Mouse (Mus musculus) cerebellum, adult 18-20 months (tissue): ENCODE results near the gene Kcnk16.

Experiments used
- DNase-seq, 2 experiments: peaks; one replicate each; pipeline ENCODE4 v3.0.0; 2021

The Kcnk16 gene

DNA sequence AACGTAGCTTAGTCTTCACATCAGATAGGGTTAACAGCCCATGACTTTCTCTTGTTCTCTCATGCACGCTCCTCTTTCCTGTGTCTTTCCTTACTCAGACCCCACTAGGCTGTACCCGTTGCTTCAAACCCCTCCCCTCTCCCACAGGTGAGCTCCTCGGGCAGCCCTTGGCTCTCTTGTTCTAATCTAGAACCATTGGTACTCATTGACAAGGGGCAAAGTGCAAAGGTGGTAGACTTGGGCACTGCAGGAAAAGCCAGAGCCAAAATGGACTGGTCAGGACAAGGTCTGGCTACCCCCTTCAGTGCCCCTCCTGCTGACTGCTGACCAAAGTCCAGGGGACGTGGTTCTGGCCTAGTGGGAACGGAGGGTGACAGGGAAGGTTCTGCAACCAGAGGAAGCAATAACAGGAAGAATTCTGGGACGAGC, 38.9 kb downstream of the Kcnk16 start:
- no peak for DNase-seq

DNA sequence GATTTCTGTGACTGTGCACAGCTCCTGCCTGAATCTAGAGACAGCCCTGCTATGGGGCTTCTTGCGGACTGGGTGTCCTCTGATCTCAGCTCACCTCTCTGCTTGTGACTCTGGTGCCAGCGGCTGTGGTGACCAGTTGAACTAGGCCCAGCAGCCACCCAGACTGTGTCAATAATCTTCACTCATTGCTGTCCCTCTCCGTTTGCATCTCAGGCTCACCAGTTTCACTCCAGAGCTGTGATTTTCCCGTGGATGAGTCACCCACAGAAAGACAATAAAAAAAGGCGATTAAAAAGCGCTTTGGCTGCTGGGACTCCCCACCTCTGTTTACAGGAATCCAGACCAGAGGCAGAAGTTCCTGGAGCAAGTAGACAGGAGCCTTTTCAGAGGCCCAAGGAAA, 39.6 kb downstream of the Kcnk16 start:
- no peak for DNase-seq

- no peak for DNase-seq
Measured at GRCm38 (mm10) chr14:20228336-20228735, 40.7 kb downstream of the Kcnk16 start.

- DNase-seq: no peak
Measured at GRCm38 (mm10) chr14:20226982-20227381, 42.0 kb downstream of the Kcnk16 start.

DNA sequence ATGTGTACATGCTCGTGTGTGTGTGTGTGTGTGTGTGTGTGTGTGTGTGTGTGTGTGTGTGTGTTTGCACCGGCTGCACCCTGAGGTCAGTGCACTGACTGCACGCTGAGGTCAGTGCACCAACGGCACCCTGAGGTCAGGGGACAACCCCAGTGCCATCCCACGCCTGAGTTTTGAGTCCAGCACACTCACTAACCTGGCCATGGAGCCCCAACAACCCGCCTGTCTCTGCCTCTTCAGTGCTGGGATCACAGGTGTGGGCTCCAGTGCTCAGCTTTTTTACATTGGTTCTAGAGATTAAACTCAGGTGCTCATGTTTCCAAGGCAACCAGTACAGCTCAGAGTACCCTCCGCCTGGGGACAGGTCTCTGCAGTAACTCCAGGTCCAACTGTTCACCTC, 42.5 kb downstream of the Kcnk16 start:
- no peak for DNase-seq

DNA sequence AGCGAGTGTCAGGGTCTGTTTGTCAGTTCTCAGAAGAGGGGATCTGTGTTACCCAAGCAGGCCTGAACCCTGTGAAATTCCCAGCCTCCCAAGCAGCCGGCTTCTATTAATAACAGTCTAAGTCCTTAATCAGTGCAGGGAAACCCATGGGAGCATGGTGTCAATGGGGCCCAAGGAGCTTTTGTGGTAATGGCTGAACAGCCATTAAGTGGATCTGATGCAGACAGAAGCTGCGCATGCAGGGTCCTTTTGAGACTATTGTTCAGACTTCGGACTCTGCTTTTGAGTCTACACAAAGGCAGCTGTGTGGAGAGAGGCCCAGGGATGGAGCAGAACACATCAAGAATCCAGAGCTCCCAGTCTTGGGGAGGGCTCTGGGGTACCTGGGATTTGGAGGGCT, 43.5 kb downstream of the Kcnk16 start:
- no peak for DNase-seq

DNA sequence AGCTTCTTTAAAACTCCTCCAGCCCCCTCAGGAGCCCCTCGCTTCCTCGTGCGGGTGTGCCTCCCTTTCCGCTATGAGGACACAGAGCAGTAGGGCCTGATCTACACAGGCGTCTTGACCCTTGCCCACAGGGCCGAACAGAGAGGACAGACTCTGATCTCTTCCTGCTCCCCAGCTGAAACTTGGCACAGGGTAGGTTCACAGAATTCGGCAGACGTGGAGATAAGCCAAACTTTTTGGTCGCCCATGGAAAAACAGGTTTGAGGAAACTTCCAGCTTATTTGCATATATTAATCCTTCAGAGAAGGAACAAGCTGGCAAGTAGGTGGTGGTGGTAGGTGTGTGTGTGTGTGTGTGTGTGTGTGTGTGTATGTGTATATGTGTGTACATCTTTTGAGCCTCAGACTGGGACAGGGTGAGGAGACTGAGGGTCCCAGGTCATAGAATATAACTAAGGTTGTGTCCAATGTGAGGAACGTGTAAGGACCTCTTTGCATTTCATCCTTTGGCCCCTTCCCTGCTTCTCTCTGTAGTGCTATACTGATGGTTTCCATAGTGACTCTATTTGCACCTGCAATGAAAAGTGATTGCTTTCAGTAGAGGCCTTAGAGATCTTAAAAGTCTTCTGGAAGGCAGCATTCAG, 44.3 kb downstream of the Kcnk16 start:
- no peak for DNase-seq

- no peak for DNase-seq
Measured at GRCm38 (mm10) chr14:20224163-20224562, 44.8 kb downstream of the Kcnk16 start.

DNA sequence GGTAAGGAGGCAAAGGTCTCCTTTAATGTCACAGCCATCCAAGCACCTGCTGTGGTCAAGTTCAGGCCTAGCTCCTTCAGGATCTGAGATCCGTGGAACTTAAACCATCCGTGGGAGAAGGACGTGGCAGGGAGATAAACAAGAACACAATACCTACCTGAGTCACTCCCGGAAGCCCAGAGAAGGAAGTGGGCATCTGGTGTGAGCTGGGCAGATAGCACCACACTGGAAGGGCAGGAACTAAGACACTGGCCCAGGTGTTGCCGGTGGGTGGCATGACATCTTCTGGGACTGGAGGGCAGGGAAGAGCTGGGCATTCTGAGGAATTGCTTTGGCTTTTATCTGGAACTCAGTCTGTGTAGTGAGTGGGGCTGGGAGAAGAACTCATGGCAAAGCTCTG, 45.7 kb downstream of the Kcnk16 start:
- DNase-seq: no peak

- DNase-seq: no peak
Measured at GRCm38 (mm10) chr14:20221083-20221482, 47.9 kb downstream of the Kcnk16 start.

DNA sequence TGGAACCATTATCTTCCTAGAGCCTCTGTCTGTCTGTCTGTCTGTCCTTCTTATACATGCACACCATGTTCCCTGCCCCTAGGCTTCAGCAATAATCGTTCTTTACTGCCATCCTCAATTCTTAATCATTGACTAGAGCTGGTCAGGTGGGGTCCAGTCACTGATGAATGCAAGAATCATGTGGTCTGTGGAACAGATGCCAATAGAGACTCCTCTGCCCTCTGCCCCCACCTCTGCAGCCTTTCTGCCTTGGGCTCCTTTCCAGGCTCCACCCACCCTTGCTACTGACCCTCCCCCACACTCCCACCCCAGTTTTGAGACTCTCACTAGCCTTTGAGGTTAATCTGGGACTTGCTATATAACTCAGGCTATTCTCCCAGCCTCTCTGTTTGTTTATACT, 49.1 kb downstream of the Kcnk16 start:
- no peak for DNase-seq

- no peak for DNase-seq
Measured at GRCm38 (mm10) chr14:20217299-20217864, 51.6 kb downstream of the Kcnk16 start.

DNA sequence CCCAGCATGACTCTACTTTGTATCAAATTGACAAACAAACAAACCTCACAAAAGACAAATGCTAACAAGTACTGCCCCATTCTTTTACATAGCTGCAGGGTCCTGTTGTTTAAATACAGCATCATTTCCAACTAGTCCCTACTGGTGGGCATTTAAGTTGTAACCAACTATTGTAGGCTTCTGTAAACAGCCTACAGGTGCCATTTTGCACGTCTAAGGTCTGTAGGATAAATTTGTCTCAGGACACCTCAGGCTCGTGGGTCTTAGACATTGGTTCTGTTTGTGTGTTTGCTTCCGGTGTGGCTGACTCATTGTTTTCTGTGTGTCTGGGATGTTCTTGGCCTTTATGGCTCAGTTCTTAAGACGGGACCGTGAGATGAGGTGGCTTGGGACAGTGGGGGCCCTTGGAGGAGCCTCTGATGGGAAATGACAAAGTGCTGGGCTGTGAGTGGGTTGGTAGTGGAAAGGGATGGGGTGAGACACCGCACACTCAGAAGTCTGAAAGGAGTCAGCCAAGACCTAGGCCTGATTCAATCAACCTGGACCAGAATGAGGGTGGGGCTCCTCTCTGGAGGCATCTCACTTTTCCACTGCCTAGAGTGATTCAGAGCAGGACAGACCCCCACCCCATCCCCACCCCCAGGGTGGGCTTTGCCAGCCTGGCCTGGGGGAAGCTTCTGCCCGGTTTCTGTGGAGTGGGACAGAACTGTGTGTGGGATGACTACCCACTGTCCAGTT, 52.3 kb downstream of the Kcnk16 start:
- DNase-seq: no peak

- no peak for DNase-seq
Measured at GRCm38 (mm10) chr14:20215826-20216225, 53.2 kb downstream of the Kcnk16 start.

- no peak for DNase-seq
Measured at GRCm38 (mm10) chr14:20214125-20214524, 54.9 kb downstream of the Kcnk16 start.

- no peak for DNase-seq
Measured at GRCm38 (mm10) chr14:20211754-20212601, 57.0 kb downstream of the Kcnk16 start.
